Mouse (Mus musculus) C2C12 (cell line): ENCODE results near the gene Mras. TPM values are rescaled to one million over a fixed set of nuclear protein-coding genes. Genes with fewer than 3 reads are reported as not detected.

ENCODE experiments used
- H3K27me3 ChIP-seq: one replicate; pipeline ENCODE4 v1.6.1; 2011; ENCODE audit not compliant: control insufficient read depth, insufficient read depth, insufficient read length
- H3K36me3 ChIP-seq: one replicate; pipeline ENCODE4 v1.6.1; 2011; ENCODE audit not compliant: control insufficient read depth, insufficient read depth
- H3K4me3 ChIP-seq: one replicate; pipeline ENCODE4 v1.5.1; 2011; ENCODE audit warnings: mild to moderate bottlenecking, control low read depth; ENCODE audit not compliant: poor library complexity, insufficient read depth, severe bottlenecking
- H3K79me2 ChIP-seq: one replicate; pipeline ENCODE4 v1.6.1; 2011; ENCODE audit not compliant: control insufficient read depth, insufficient read depth
- H3K79me3 ChIP-seq: one replicate; pipeline ENCODE4 v1.6.1; 2011; ENCODE audit warnings: low read depth, control low read depth
- H3ac ChIP-seq: one replicate; pipeline ENCODE3; 2011; ENCODE audit warnings: low read depth; ENCODE audit not compliant: control insufficient read depth, insufficient read length
- CEBPB ChIP-seq: IDR thresholded peaks from one replicate; pipeline ENCODE4 v1.6.1; 2011; ENCODE audit warnings: low read depth, mild to moderate bottlenecking, control low read depth, moderate library complexity
- CTCF ChIP-seq: IDR thresholded peaks from one replicate; pipeline ENCODE4 v1.5.1; 2011; ENCODE audit not compliant: control insufficient read depth, insufficient read depth, insufficient read length
- FOSL1 ChIP-seq: IDR thresholded peaks from one replicate; pipeline ENCODE4 v1.8.0; 2011; ENCODE audit warnings: mild to moderate bottlenecking, low read length; ENCODE audit not compliant: poor library complexity, insufficient read depth, severe bottlenecking
- MAX ChIP-seq: IDR thresholded peaks from one replicate; pipeline ENCODE4 v1.6.1; 2011; ENCODE audit warnings: mild to moderate bottlenecking, control low read depth
- MYOD1 ChIP-seq: IDR thresholded peaks from one replicate; pipeline ENCODE4 v1.6.1; 2011; ENCODE audit warnings: low read depth; ENCODE audit not compliant: control insufficient read depth, insufficient read length
- MYOG ChIP-seq: IDR thresholded peaks from one replicate; pipeline ENCODE4 v1.6.1; 2011; ENCODE audit not compliant: control insufficient read depth, insufficient read length; ENCODE audit errors: extremely low read depth
- USF1 ChIP-seq: IDR thresholded peaks from one replicate; pipeline ENCODE4 v1.6.1; 2011; ENCODE audit warnings: low read depth, mild to moderate bottlenecking, control low read depth, moderate library complexity
- polyA plus RNA-seq: library from polyadenylated mRNA; unstranded; fragments of >200 nt; fragmentation: generic; extraction: Trizol; gene quantifications from one replicate; pipeline ENCODE4 v1.2.1, GENCODE M21; 2012; ENCODE audit warnings: missing spikeins

Mras gene
- polyA plus RNA-seq, 1 experiment: 25.1 TPM

DNA sequence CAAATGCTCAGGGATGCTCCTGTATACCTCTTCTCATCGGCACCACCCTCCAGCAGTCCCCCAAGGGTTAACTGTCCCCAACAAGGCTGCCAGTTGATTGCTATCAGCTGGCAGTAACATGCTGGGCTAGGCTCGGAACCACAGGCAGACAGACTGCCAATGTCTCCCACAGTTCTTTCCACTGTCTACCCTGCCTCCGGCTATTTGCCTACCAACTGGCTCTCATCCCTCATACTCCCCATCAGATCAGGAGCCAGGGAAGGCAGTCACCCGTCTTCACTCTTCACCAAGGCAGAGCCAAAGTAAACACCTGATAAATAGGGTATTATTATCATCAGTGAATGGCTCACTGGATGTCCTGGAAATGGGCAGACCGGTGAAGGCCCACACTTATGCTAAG, 82.4 kb downstream of the Mras start:
- TF ChIP-seq USF1: no peak
- TF ChIP-seq CTCF: no peak
- no peak for TF ChIP-seq MAX
- TF ChIP-seq FOSL1: no peak
- no peak for TF ChIP-seq MYOD1
- TF ChIP-seq CEBPB: no peak
- TF ChIP-seq MYOG: no peak
- Histone ChIP-seq H3K36me3 (no peaks in the 10 kb centered on the region), H3K79me3 (no peaks in the 10 kb centered on the region), H3K27me3 (peaks cover 15% of the 10 kb centered on the region), H3ac (no peak overlapping the region), H3K79me2 (no peaks in the 10 kb centered on the region), H3K4me3 (no peak overlapping the region)

DNA sequence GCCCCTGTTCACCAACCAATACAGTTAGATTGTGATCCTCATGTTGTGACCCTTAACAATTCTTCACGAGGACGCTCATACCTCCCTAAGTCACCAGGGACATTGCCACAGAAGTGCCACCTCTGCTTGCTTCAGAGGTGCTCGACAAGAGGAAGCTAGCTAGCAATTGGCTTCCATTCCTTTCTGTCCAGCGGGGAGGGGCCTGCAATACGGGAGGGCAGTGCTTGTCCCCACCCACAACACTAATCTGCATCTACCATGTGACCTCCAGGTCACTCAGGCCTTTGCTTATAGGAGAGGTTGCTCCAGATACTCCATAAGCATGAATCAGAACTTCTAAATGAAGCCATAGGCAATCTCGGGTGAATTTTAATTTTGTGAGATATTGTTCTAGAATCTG, 83.8 kb downstream of the Mras start:
- H3K27me3 ChIP-seq: peaks cover 14% of the 10 kb centered on the region
- no peak for TF ChIP-seq CEBPB
- no peak for TF ChIP-seq FOSL1
- no peaks in the 10 kb centered on the region for H3K79me2 ChIP-seq
- no peak overlapping the region for H3ac ChIP-seq
- no peaks in the 10 kb centered on the region for H3K79me3 ChIP-seq
- H3K4me3 ChIP-seq: no peak overlapping the region
- no peaks in the 10 kb centered on the region for H3K36me3 ChIP-seq

DNA sequence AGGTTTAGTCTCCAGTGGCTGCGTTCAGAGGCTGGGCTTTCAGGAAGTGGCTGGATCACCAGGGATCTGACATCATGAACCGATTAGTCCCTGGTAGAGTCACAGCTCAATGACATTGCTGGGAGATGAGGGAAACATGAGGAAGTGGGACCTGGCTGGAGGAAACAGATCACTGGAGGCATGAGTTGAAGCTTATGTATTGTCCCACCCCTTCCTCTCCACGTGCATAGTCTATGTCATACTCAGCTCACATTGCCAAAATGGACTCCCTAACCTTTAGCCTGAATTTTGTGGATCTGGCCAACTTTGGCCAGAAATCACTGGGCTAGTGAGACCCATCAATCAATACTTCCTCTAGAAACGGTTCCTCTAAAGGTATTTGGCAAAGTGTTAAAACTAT, 84.2 kb downstream of the Mras start:
- Histone ChIP-seq H3K4me3 (no peak overlapping the region), H3ac (no peak overlapping the region), H3K79me3 (no peaks in the 10 kb centered on the region), H3K36me3 (no peaks in the 10 kb centered on the region), H3K79me2 (no peaks in the 10 kb centered on the region), H3K27me3 (peaks cover 9% of the 10 kb centered on the region)
- TF ChIP-seq MYOG: no peak
- TF ChIP-seq CTCF: no peak
- no peak for TF ChIP-seq USF1
- TF ChIP-seq MAX: no peak
- no peak for TF ChIP-seq MYOD1
- no peak for TF ChIP-seq CEBPB
- TF ChIP-seq FOSL1: no peak

DNA sequence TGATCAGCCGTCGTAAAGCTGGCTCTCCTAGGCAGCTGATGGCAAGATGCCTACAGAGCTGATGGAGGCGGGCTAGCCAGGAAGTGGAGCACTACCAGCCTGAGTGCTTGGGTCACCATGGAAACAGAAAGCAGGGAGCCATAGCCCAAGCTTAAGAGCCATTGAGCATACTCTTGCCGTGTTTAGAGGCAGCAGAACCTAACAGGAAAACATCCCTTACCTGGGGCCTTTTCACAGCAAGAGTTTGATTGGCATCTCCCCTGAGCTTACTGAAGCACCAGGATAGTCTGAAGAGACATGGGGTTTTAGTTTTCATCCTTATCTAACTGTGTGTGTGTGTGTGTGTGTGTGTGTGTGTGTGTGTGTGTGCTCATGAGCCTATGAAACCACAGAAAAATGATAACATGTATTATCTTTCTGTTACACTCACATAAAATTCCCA, 91.8 kb downstream of the Mras start:
- TF ChIP-seq FOSL1 (no peak), MAX (no peak), CTCF (no peak), MYOD1 (no peak), MYOG (no peak), USF1 (no peak), CEBPB (no peak)
- Histone ChIP-seq H3K79me3 (no peaks in the 10 kb centered on the region), H3K36me3 (no peaks in the 10 kb centered on the region), H3K79me2 (no peaks in the 10 kb centered on the region), H3ac (no peak overlapping the region), H3K4me3 (no peak overlapping the region), H3K27me3 (peaks cover 3% of the 10 kb centered on the region)

DNA sequence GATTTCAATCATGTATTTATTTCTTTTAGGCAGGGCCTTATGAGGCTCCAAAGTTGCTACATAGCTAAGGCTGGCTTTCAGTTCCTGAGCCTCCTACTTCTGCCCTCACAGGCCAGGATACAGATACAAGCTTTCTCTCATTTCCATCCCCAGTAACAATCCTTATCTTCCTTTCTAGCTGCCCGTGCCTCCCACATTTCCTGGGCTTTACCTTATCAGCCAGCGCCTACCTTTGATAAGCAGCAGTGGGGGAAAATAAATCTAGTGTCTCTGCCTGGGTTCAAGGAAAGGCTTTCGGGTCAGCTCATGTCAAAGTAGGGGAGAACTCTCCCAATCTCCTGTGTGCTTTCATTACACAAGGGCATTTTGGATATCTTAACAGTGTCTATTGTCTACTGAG, 95.6 kb downstream of the Mras start:
- no peak for TF ChIP-seq MYOD1
- Histone ChIP-seq H3K79me3 (no peaks in the 10 kb centered on the region), H3ac (no peak overlapping the region), H3K79me2 (no peaks in the 10 kb centered on the region), H3K36me3 (no peaks in the 10 kb centered on the region), H3K4me3 (no peak overlapping the region), H3K27me3 (no peaks in the 10 kb centered on the region)

DNA sequence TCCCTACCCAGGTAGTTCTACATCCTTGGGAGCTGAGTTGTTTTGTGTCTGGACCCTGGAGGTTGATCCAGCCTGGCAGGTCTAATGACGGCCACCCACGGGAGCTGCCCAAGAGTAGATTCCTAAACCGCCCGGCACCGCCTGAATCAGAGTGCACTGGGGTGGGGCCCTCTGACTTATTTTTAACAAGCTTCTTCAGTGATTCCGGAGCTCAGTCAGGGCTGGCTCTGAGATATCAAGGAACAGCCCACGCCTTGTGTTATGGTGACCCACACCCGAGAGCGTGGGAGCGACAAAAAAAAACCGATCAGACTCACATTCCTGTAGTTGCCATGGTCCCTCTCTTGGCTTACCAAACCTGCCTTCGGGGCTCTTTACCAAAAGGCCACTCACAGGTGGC, 97.1 kb downstream of the Mras start:
- H3ac ChIP-seq: no peak overlapping the region
- H3K36me3 ChIP-seq: no peaks in the 10 kb centered on the region
- H3K27me3 ChIP-seq: peaks cover 3% of the 10 kb centered on the region
- no peaks in the 10 kb centered on the region for H3K79me3 ChIP-seq
- H3K79me2 ChIP-seq: no peaks in the 10 kb centered on the region
- TF ChIP-seq CTCF (no peak), USF1 (no peak), CEBPB (no peak), FOSL1 (no peak), MAX (no peak), MYOG (no peak)
- no peak overlapping the region for H3K4me3 ChIP-seq

DNA sequence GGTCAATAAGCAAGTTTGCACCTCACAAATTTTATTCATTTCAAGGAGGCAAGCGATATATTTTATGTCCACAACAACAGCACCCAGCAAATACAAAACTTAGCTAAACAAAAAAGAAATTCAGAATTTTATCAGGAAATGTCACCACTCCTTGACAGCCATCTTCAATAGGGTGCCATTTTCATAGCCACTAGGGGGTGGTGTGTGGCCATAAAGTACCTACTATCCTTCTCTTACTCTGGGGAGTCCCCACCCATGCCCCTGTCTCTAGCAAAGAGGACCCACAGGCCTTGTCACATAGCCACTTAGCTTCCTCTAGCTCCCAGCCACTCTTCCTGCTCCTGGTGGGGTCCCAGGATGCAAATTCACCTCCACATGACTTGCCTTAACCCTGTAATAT, 98.0 kb downstream of the Mras start:
- TF ChIP-seq MAX (no peak), MYOG (no peak), FOSL1 (no peak), MYOD1 (no peak), CTCF (no peak), USF1 (no peak), CEBPB (no peak)
- Histone ChIP-seq H3K79me3 (no peaks in the 10 kb centered on the region), H3K4me3 (no peak overlapping the region), H3K36me3 (no peaks in the 10 kb centered on the region), H3K79me2 (no peaks in the 10 kb centered on the region), H3K27me3 (peaks cover 5% of the 10 kb centered on the region), H3ac (no peak overlapping the region)
